Mouse (Mus musculus): ENCODE results near the gene Gimd1. TPM values are rescaled to one million over a fixed set of nuclear protein-coding genes. Genes with fewer than 3 reads are reported as not detected.
A peak's percentile ranks its signal among the peaks of the same experiment; 100 is the strongest.

Gimd1 gene
- 1.4 and 1.9 TPM in 2 replicates for polyA plus RNA-seq (2015; fragmentation: Nextera tagmentation; extraction: Ambion mirVana)

- no peak for ATAC-seq (ENCODE audit: low FRiP score, low TSS enrichment)
- no peak within 1 kb of the TSS for H3K4me3 ChIP-seq (ENCODE audit: low read length)
- no peak within 1 kb of the TSS for H3K27ac ChIP-seq (ENCODE audit: low read length)
- no peaks in the 10 kb centered on the region for H3K4me1 ChIP-seq (ENCODE audit: insufficient read depth, low read length)
- WGBS: 87% methylated on average over 11 of the region's 11 CpGs
- no peak within 1 kb of the TSS for H3K9ac ChIP-seq (replicated peaks; ENCODE audit: low read length)
- H3K9me3 ChIP-seq (ENCODE audit: low read length): no peaks in the 10 kb centered on the region
- no peaks in the 10 kb centered on the region for H3K36me3 ChIP-seq (ENCODE audit: insufficient read depth, low read length)
- no peaks in the 10 kb centered on the region for H3K27me3 ChIP-seq (ENCODE audit: insufficient read depth, low read length)
- H3K4me2 ChIP-seq (replicated peaks; ENCODE audit: low read depth, low read length): no peak within 1 kb of the TSS
Observed at GRCm38 (mm10) chr3:132629601-132630239, at the start of gene Gimd1. Gene Gimd1 (plus strand): TSS chr3:132629820.

- no peaks in the 10 kb centered on the region for H3K36me3 ChIP-seq (ENCODE audit: insufficient read depth, low read length)
- no peak overlapping the region for H3K27ac ChIP-seq (ENCODE audit: low read length)
- H3K4me1 ChIP-seq (ENCODE audit: insufficient read depth, low read length): no peaks in the 10 kb centered on the region
- H3K27me3 ChIP-seq (ENCODE audit: insufficient read depth, low read length): no peaks in the 10 kb centered on the region
- WGBS: 77% methylated on average over 3 of the region's 3 CpGs
- no peak overlapping the region for H3K4me3 ChIP-seq (ENCODE audit: low read length)
- H3K4me2 ChIP-seq (replicated peaks; ENCODE audit: low read depth, low read length): no peak overlapping the region
- no peak for ATAC-seq (ENCODE audit: low FRiP score, low TSS enrichment)
- H3K9ac ChIP-seq (replicated peaks; ENCODE audit: low read length): no peak overlapping the region
- no peaks in the 10 kb centered on the region for H3K9me3 ChIP-seq (ENCODE audit: low read length)
Observed at GRCm38 (mm10) chr3:132581198-132581597, 48.4 kb upstream of the Gimd1 start.

- no peak overlapping the region for H3K27ac ChIP-seq (ENCODE audit: low read length)
- H3K4me2 ChIP-seq (replicated peaks; ENCODE audit: low read depth, low read length): no peak overlapping the region
- no peaks in the 10 kb centered on the region for H3K9me3 ChIP-seq (ENCODE audit: low read length)
- H3K27me3 ChIP-seq (ENCODE audit: insufficient read depth, low read length): no peaks in the 10 kb centered on the region
- no peak overlapping the region for H3K4me3 ChIP-seq (ENCODE audit: low read length)
- ATAC-seq (ENCODE audit: low FRiP score, low TSS enrichment): peak; percentile 46; the same call in 1 of the 2 replicates
- 42% methylated on average over 4 of the region's 4 CpGs for WGBS
- H3K4me1 ChIP-seq (ENCODE audit: insufficient read depth, low read length): no peaks in the 10 kb centered on the region
- no peaks in the 10 kb centered on the region for H3K36me3 ChIP-seq (ENCODE audit: insufficient read depth, low read length)
- no peak overlapping the region for H3K9ac ChIP-seq (replicated peaks; ENCODE audit: low read length)
Observed at GRCm38 (mm10) chr3:132582339-132582738, 47.3 kb upstream of the Gimd1 start.

GRCm38 (mm10) chr3:132585122-132585972, 44.3 kb upstream of the Gimd1 start:
- ATAC-seq (ENCODE audit: low FRiP score, low TSS enrichment): no peak
- no peaks in the 10 kb centered on the region for H3K36me3 ChIP-seq (ENCODE audit: insufficient read depth, low read length)
- no peaks in the 10 kb centered on the region for H3K4me1 ChIP-seq (ENCODE audit: insufficient read depth, low read length)
- no peaks in the 10 kb centered on the region for H3K27me3 ChIP-seq (ENCODE audit: insufficient read depth, low read length)
- WGBS: 45% methylated on average over 8 of the region's 8 CpGs
- no peak overlapping the region for H3K27ac ChIP-seq (ENCODE audit: low read length)
- H3K4me2 ChIP-seq (replicated peaks; ENCODE audit: low read depth, low read length): no peak overlapping the region
- H3K9me3 ChIP-seq (ENCODE audit: low read length): no peaks in the 10 kb centered on the region
- no peak overlapping the region for H3K9ac ChIP-seq (replicated peaks; ENCODE audit: low read length)
- no peak overlapping the region for H3K4me3 ChIP-seq (ENCODE audit: low read length)

GRCm38 (mm10) chr3:132588146-132588545, 41.5 kb upstream of the Gimd1 start:
- H3K9me3 ChIP-seq (ENCODE audit: low read length): no peaks in the 10 kb centered on the region
- 82% methylated on average over 1 of the region's 1 CpGs for WGBS
- H3K4me2 ChIP-seq (replicated peaks; ENCODE audit: low read depth, low read length): no peak overlapping the region
- ATAC-seq (ENCODE audit: low FRiP score, low TSS enrichment): no peak
- H3K36me3 ChIP-seq (ENCODE audit: insufficient read depth, low read length): no peaks in the 10 kb centered on the region
- H3K9ac ChIP-seq (replicated peaks; ENCODE audit: low read length): no peak overlapping the region
- no peaks in the 10 kb centered on the region for H3K4me1 ChIP-seq (ENCODE audit: insufficient read depth, low read length)
- no peak overlapping the region for H3K4me3 ChIP-seq (ENCODE audit: low read length)
- no peak overlapping the region for H3K27ac ChIP-seq (ENCODE audit: low read length)
- H3K27me3 ChIP-seq (ENCODE audit: insufficient read depth, low read length): no peaks in the 10 kb centered on the region

GRCm38 (mm10) chr3:132590010-132590409, 39.6 kb upstream of the Gimd1 start:
- Histone ChIP-seq H3K4me2 (replicated peaks; ENCODE audit: low read depth, low read length) (no peak overlapping the region), H3K36me3 (ENCODE audit: insufficient read depth, low read length) (no peaks in the 10 kb centered on the region), H3K4me3 (ENCODE audit: low read length) (no peak overlapping the region), H3K9me3 (ENCODE audit: low read length) (no peaks in the 10 kb centered on the region), H3K27me3 (ENCODE audit: insufficient read depth, low read length) (no peaks in the 10 kb centered on the region), H3K9ac (replicated peaks; ENCODE audit: low read length) (no peak overlapping the region), H3K4me1 (ENCODE audit: insufficient read depth, low read length) (no peaks in the 10 kb centered on the region), H3K27ac (ENCODE audit: low read length) (no peak overlapping the region)
- ATAC-seq (ENCODE audit: low FRiP score, low TSS enrichment): no peak
- 77% methylated on average over 3 of the region's 3 CpGs for WGBS

- no peak for ATAC-seq (ENCODE audit: low FRiP score, low TSS enrichment)
- 63% methylated on average over 1 of the region's 1 CpGs for WGBS
- Histone ChIP-seq H3K27me3 (ENCODE audit: insufficient read depth, low read length) (no peaks in the 10 kb centered on the region), H3K4me2 (replicated peaks; ENCODE audit: low read depth, low read length) (no peak overlapping the region), H3K27ac (ENCODE audit: low read length) (no peak overlapping the region), H3K4me1 (ENCODE audit: insufficient read depth, low read length) (no peaks in the 10 kb centered on the region), H3K4me3 (ENCODE audit: low read length) (no peak overlapping the region), H3K9me3 (ENCODE audit: low read length) (no peaks in the 10 kb centered on the region), H3K9ac (replicated peaks; ENCODE audit: low read length) (no peak overlapping the region), H3K36me3 (ENCODE audit: insufficient read depth, low read length) (no peaks in the 10 kb centered on the region)
Observed at GRCm38 (mm10) chr3:132590604-132591003, 39.0 kb upstream of the Gimd1 start.

GRCm38 (mm10) chr3:132628741-132629140, 879 bp upstream of the Gimd1 start:
- H3K4me3 ChIP-seq (ENCODE audit: low read length): no peak overlapping the region
- H3K9me3 ChIP-seq (ENCODE audit: low read length): no peaks in the 10 kb centered on the region
- H3K27ac ChIP-seq (ENCODE audit: low read length): no peak overlapping the region
- H3K9ac ChIP-seq (replicated peaks; ENCODE audit: low read length): no peak overlapping the region
- H3K36me3 ChIP-seq (ENCODE audit: insufficient read depth, low read length): no peaks in the 10 kb centered on the region
- no peaks in the 10 kb centered on the region for H3K4me1 ChIP-seq (ENCODE audit: insufficient read depth, low read length)
- no peaks in the 10 kb centered on the region for H3K27me3 ChIP-seq (ENCODE audit: insufficient read depth, low read length)
- ATAC-seq (ENCODE audit: low FRiP score, low TSS enrichment): no peak
- no peak overlapping the region for H3K4me2 ChIP-seq (replicated peaks; ENCODE audit: low read depth, low read length)
- 41% methylated on average over 8 of the region's 8 CpGs for WGBS

- H3K27ac ChIP-seq (ENCODE audit: low read length): no peak overlapping the region
- WGBS: 79% methylated on average over 2 of the region's 2 CpGs
- H3K36me3 ChIP-seq (ENCODE audit: insufficient read depth, low read length): no peaks in the 10 kb centered on the region
- no peak overlapping the region for H3K4me3 ChIP-seq (ENCODE audit: low read length)
- no peaks in the 10 kb centered on the region for H3K4me1 ChIP-seq (ENCODE audit: insufficient read depth, low read length)
- no peaks in the 10 kb centered on the region for H3K9me3 ChIP-seq (ENCODE audit: low read length)
- no peak for ATAC-seq (ENCODE audit: low FRiP score, low TSS enrichment)
- no peak overlapping the region for H3K9ac ChIP-seq (replicated peaks; ENCODE audit: low read length)
- H3K27me3 ChIP-seq (ENCODE audit: insufficient read depth, low read length): no peaks in the 10 kb centered on the region
- H3K4me2 ChIP-seq (replicated peaks; ENCODE audit: low read depth, low read length): no peak overlapping the region
Observed at GRCm38 (mm10) chr3:132633261-132633660, 3.6 kb downstream of the Gimd1 start.

GRCm38 (mm10) chr3:132637080-132637479, 7.5 kb downstream of the Gimd1 start:
- no peaks in the 10 kb centered on the region for H3K9me3 ChIP-seq (ENCODE audit: low read length)
- no peaks in the 10 kb centered on the region for H3K4me1 ChIP-seq (ENCODE audit: insufficient read depth, low read length)
- H3K27ac ChIP-seq (ENCODE audit: low read length): no peak overlapping the region
- no peak overlapping the region for H3K9ac ChIP-seq (replicated peaks; ENCODE audit: low read length)
- no peak overlapping the region for H3K4me3 ChIP-seq (ENCODE audit: low read length)
- no peak for ATAC-seq (ENCODE audit: low FRiP score, low TSS enrichment)
- no peak overlapping the region for H3K4me2 ChIP-seq (replicated peaks; ENCODE audit: low read depth, low read length)
- H3K36me3 ChIP-seq (ENCODE audit: insufficient read depth, low read length): no peaks in the 10 kb centered on the region
- H3K27me3 ChIP-seq (ENCODE audit: insufficient read depth, low read length): no peaks in the 10 kb centered on the region
- 97% methylated on average over 3 of the region's 3 CpGs for WGBS

Measured in kidney, embryonic 16.5 days (tissue).